Mouse (Mus musculus) thymus, adult 2 months (tissue): ENCODE measurements around the gene Dnaja1. TPM values are rescaled to one million over a fixed set of nuclear protein-coding genes. Genes with fewer than 3 reads are reported as not detected.

Source experiments
- DNase-seq: peaks from one replicate; pipeline ENCODE4 v3.0.0; 2021
- H3K27ac ChIP-seq: fragments of 200-500 bp; 2 replicates; pipeline ENCODE4 v1.5.1; 2012; ENCODE audit warnings: low read length, control low read depth; ENCODE audit not compliant: control insufficient read depth, insufficient read depth
- H3K27me3 ChIP-seq: fragments of 200-500 bp; 2 replicates; pipeline ENCODE4 v1.6.1; 2012; ENCODE audit warnings: mild to moderate bottlenecking, low read length, moderate library complexity, mixed read lengths; ENCODE audit not compliant: control insufficient read depth, insufficient read depth
- H3K36me3 ChIP-seq: fragments of 200-500 bp; 2 replicates; pipeline ENCODE4 v1.6.1; 2012; ENCODE audit warnings: mild to moderate bottlenecking, low read length, moderate library complexity; ENCODE audit not compliant: control insufficient read depth, insufficient read depth
- H3K4me1 ChIP-seq: fragments of 200-500 bp; replicated peaks from 2 replicates; pipeline ENCODE4 v1.6.1; 2012; ENCODE audit warnings: low read length; ENCODE audit not compliant: control insufficient read depth, insufficient read depth
- H3K4me3 ChIP-seq: fragments of 200-500 bp; 2 replicates; pipeline ENCODE4 v1.5.1; 2012; ENCODE audit warnings: mild to moderate bottlenecking, low read length, control low read depth, moderate library complexity; ENCODE audit not compliant: control insufficient read depth, insufficient read depth
- CTCF ChIP-seq: fragments of 200-500 bp; IDR thresholded peaks from 2 replicates; pipeline ENCODE4 v1.5.1; 2012; ENCODE audit warnings: mild to moderate bottlenecking, control low read depth, low read length, moderate library complexity, borderline replicate concordance; ENCODE audit not compliant: control insufficient read depth, poor library complexity, insufficient read depth; ENCODE audit errors: extremely low read depth
- POLR2A ChIP-seq: fragments of 200-500 bp; IDR thresholded peaks from 2 replicates; pipeline ENCODE4 v1.6.1; 2012; ENCODE audit warnings: mild to moderate bottlenecking, low read length, control low read depth, moderate library complexity; ENCODE audit not compliant: control insufficient read depth, poor library complexity, insufficient read depth; ENCODE audit errors: extremely low read depth
- WGBS: fragments of 180-500 bp; shearing (Covaris S2); methylation state at CpG from one replicate; pipeline ENCODE4 v1.1.7; 2018; 5-methylcytosine and 5-hydroxymethylcytosine counted together
- polyA plus RNA-seq: library from polyadenylated mRNA; depleted of rRNA; stranded (reverse); fragments of >200 nt; gene quantifications from 2 replicates; pipeline ENCODE4 v1.2.3, GENCODE M21; 2012; rRNA removed

Gene Dnaja1
- 11.5 and 13.4 TPM in 2 replicates for polyA plus RNA-seq

GRCm38 (mm10) chr4:40722011-40722666 lies at the start of gene Dnaja1:
TSS of gene Dnaja1 (plus strand) at chr4:40722150.
- H3K4me3 ChIP-seq, result peak within 1 kb of the TSS; percentile 89
- H3K36me3 ChIP-seq, result peaks cover 25% of the 10 kb centered on the region
- no peaks in the 10 kb centered on the region for H3K27me3 ChIP-seq
- WGBS, result under 1% methylated on average over 53 of the region's 54 CpGs
- TF ChIP-seq POLR2A, result peak; percentile 96
- no peak for TF ChIP-seq CTCF
- peak; percentile 98 for DNase-seq
- peak within 1 kb of the TSS; percentile 98 for H3K27ac ChIP-seq
- H3K4me1 ChIP-seq, result peaks cover 12% of the 10 kb centered on the region

GRCm38 (mm10) chr4:40673526-40673925 lies 48.4 kb upstream of the Dnaja1 start:
- H3K27ac ChIP-seq, result no peak overlapping the region
- no peak for TF ChIP-seq CTCF
- no peaks in the 10 kb centered on the region for H3K4me1 ChIP-seq
- no peaks in the 10 kb centered on the region for H3K27me3 ChIP-seq
- H3K4me3 ChIP-seq, result no peak overlapping the region
- no peak for DNase-seq
- H3K36me3 ChIP-seq, result no peaks in the 10 kb centered on the region
- 95% methylated on average over 5 of the region's 5 CpGs for WGBS

- 30% methylated on average over 14 of the region's 14 CpGs for WGBS
- no peak for DNase-seq
Measured at GRCm38 (mm10) chr4:40676338-40676737, 45.6 kb upstream of the Dnaja1 start.

GRCm38 (mm10) chr4:40677132-40677531 lies 44.8 kb upstream of the Dnaja1 start:
- no peaks in the 10 kb centered on the region for H3K36me3 ChIP-seq
- H3K4me3 ChIP-seq, result no peak overlapping the region
- DNase-seq, result no peak
- no peaks in the 10 kb centered on the region for H3K4me1 ChIP-seq
- no peak overlapping the region for H3K27ac ChIP-seq
- no peak for TF ChIP-seq POLR2A
- TF ChIP-seq CTCF, result no peak
- no peaks in the 10 kb centered on the region for H3K27me3 ChIP-seq
- 46% methylated on average over 5 of the region's 5 CpGs for WGBS

More at GRCm38 (mm10) chr4:40676338-40676737, 45.6 kb upstream of the Dnaja1 start:
- Histone ChIP-seq H3K27ac (no peak overlapping the region), H3K36me3 (no peaks in the 10 kb centered on the region), H3K4me1 (no peaks in the 10 kb centered on the region), H3K27me3 (no peaks in the 10 kb centered on the region), H3K4me3 (no peak overlapping the region)
- TF ChIP-seq CTCF (no peak), POLR2A (no peak)

GRCm38 (mm10) chr4:40680250-40680860 lies 41.6 kb upstream of the Dnaja1 start:
- peak; percentile 48 for DNase-seq
- Histone ChIP-seq H3K4me1 (no peaks in the 10 kb centered on the region), H3K4me3 (no peak overlapping the region), H3K27me3 (no peaks in the 10 kb centered on the region), H3K27ac (no peak overlapping the region), H3K36me3 (no peaks in the 10 kb centered on the region)
- TF ChIP-seq CTCF (peak; percentile 67; the same call in 1 of the 2 replicates), POLR2A (no peak)
- WGBS, result 55% methylated on average over 5 of the region's 5 CpGs

- Histone ChIP-seq H3K36me3 (peaks cover 6% of the 10 kb centered on the region), H3K27ac (no peak overlapping the region), H3K4me1 (no peaks in the 10 kb centered on the region), H3K4me3 (no peak overlapping the region), H3K27me3 (no peaks in the 10 kb centered on the region)
- TF ChIP-seq POLR2A (no peak), CTCF (no peak)
- DNase-seq, result peak; percentile 33
- WGBS, result 19% methylated on average over 3 of the region's 3 CpGs
Measured at GRCm38 (mm10) chr4:40681908-40682307, 40.0 kb upstream of the Dnaja1 start.
